Mouse (Mus musculus) neural tube, embryonic 14.5 days (tissue): ENCODE measurements around the gene Hibadh. TPM values are rescaled to one million over a fixed set of nuclear protein-coding genes. Genes with fewer than 3 reads are reported as not detected.

Source experiments
- ATAC-seq: fragments of 200-750 bp; cut with Nextera tagmentation; 2 replicates; pipeline ENCODE4 v1.8.0; 2017; ENCODE audit warnings: low read depth, mild to moderate bottlenecking, moderate TSS enrichment, moderate library complexity
- H3K27ac ChIP-seq: fragments of 300-500 bp; sonication (generic); 2 replicates; pipeline ENCODE4 v1.5.1; 2014; ENCODE audit warnings: low read depth, mild to moderate bottlenecking, control low read depth, low read length, moderate library complexity, mixed read lengths
- H3K27me3 ChIP-seq: fragments of 300-500 bp; sonication (generic); 2 replicates; pipeline ENCODE4 v1.6.1; 2014; ENCODE audit warnings: low read length; ENCODE audit not compliant: control insufficient read depth, insufficient read depth
- H3K36me3 ChIP-seq: fragments of 300-500 bp; sonication (generic); 2 replicates; pipeline ENCODE4 v1.6.1; 2014; ENCODE audit warnings: low read length, mixed read lengths; ENCODE audit not compliant: control insufficient read depth, insufficient read depth
- H3K4me1 ChIP-seq: fragments of 300-500 bp; sonication (generic); 2 replicates; pipeline ENCODE4 v1.6.1; 2014; ENCODE audit warnings: low read length; ENCODE audit not compliant: control insufficient read depth, insufficient read depth
- H3K4me2 ChIP-seq: fragments of 300-500 bp; sonication (generic); 2 replicates; pipeline ENCODE4 v1.6.1; 2014; ENCODE audit warnings: mild to moderate bottlenecking, low read depth, low read length, control low read depth
- H3K4me3 ChIP-seq: fragments of 300-500 bp; sonication (generic); 2 replicates; pipeline ENCODE4 v1.5.1; 2014; ENCODE audit warnings: low read depth, low read length, control low read depth, mixed read lengths
- H3K9ac ChIP-seq: fragments of 300-500 bp; sonication (generic); replicated peaks from 2 replicates; pipeline ENCODE4 v1.6.1; 2014; ENCODE audit warnings: low read depth, mild to moderate bottlenecking, control low read depth, low read length, mixed read lengths
- H3K9me3 ChIP-seq: fragments of 300-500 bp; sonication (generic); 2 replicates; pipeline ENCODE4 v1.6.1; 2016; ENCODE audit warnings: low read length; ENCODE audit not compliant: control insufficient read depth
- WGBS: fragments of 180-500 bp; shearing (Covaris S2); extraction: QIAGEN DNeasy Blood & Tissue Kit; methylation state at CpG from one replicate; pipeline ENCODE4 v1.1.7; 2014; 5-methylcytosine and 5-hydroxymethylcytosine counted together
- polyA plus RNA-seq: library from polyadenylated mRNA; unstranded; fragments of >200 nt; fragmentation: Nextera tagmentation; extraction: Ambion mirVana; gene quantifications from 2 replicates; pipeline ENCODE4 v1.2.1, GENCODE M21; 2014

Hibadh gene
- polyA plus RNA-seq, 1 experiment from 2014 or later, result 44.6 TPM

DNA sequence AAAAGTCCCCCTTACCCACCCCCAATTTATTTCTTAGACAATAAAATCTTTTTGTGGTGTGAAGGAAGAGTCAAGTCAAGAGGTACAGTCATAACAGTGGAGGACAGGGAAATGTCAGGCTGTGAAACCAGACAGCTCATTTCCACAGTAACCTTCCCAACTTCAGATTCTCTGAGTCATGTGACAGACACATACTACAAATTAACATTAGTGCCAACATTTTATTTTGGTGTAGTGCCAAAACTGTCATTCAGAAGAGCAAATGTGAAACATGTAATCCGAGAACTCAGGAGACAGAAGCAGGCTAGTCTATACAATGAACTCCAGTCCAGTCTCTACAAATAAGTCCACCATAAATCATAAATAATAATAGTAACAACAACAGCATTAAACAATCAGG is 45.4 kb downstream of the Hibadh start:
- Histone ChIP-seq H3K36me3 (no peaks in the 10 kb centered on the region), H3K27ac (no peak overlapping the region), H3K4me3 (no peak overlapping the region), H3K4me2 (no peak overlapping the region), H3K27me3 (no peaks in the 10 kb centered on the region), H3K4me1 (no peaks in the 10 kb centered on the region), H3K9ac (no peak overlapping the region), H3K9me3 (no peaks in the 10 kb centered on the region)
- no peak for ATAC-seq
- WGBS, result 87% methylated on average over 1 of the region's 1 CpGs

DNA sequence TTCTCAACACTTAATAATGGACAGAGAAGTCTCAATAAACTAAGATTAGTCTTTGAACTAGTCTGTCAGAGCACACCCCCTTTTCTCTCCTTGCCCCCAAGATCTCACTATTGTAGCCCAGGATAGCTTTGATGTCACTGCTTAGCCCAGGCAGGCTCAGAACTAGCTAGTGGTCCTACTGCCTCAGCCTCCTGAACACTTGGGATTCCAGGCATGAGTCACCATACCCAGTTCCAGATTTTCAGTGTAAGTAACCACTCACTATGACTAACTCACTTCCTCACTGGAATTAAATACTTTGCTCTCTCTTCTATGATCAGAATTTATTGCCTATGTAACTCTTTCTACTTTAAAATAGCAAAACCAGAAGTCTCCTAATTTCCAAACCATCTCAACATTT is 53.6 kb downstream of the Hibadh start:
- no peak overlapping the region for H3K4me2 ChIP-seq
- 0 out of 2 replicates have a peak, but pooled peaks cover 4% of the 10 kb centered on the region for H3K4me1 ChIP-seq
- ATAC-seq, result no peak
- H3K9ac ChIP-seq, result no peak overlapping the region
- H3K27ac ChIP-seq, result no peak overlapping the region
- H3K4me3 ChIP-seq, result no peak overlapping the region
- no peaks in the 10 kb centered on the region for H3K9me3 ChIP-seq
- H3K27me3 ChIP-seq, result no peaks in the 10 kb centered on the region
- H3K36me3 ChIP-seq, result no peaks in the 10 kb centered on the region

DNA sequence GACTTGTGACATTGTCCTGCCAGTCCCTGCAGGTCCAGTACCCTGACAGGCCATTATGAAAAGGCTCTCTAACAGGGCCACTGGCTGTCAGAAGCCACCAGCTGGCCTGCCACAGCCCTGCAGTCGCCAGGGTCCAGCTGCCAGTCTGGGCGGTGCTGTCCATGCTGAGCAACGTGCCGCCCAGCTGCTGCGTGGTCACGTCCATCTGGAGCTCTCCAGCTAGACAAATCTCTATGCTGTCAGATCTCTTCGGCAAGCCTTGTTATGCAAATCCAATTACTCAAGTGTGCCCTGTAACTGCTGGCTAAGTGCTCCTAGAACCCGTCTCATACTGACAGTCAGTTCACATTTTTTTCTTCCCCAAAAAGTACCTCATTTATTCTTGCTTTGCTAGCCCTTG is 55.8 kb downstream of the Hibadh start:
- H3K36me3 ChIP-seq, result no peaks in the 10 kb centered on the region
- H3K27ac ChIP-seq, result no peak overlapping the region
- H3K4me3 ChIP-seq, result no peak overlapping the region
- no peak overlapping the region for H3K9ac ChIP-seq
- 0 out of 2 replicates have a peak, but pooled peaks cover 4% of the 10 kb centered on the region for H3K4me1 ChIP-seq
- WGBS, result 3% methylated on average over 8 of the region's 8 CpGs
- H3K4me2 ChIP-seq, result no peak overlapping the region
- no peaks in the 10 kb centered on the region for H3K9me3 ChIP-seq
- no peaks in the 10 kb centered on the region for H3K27me3 ChIP-seq
- peak; percentile 79; the same call in 1 of the 2 replicates for ATAC-seq

DNA sequence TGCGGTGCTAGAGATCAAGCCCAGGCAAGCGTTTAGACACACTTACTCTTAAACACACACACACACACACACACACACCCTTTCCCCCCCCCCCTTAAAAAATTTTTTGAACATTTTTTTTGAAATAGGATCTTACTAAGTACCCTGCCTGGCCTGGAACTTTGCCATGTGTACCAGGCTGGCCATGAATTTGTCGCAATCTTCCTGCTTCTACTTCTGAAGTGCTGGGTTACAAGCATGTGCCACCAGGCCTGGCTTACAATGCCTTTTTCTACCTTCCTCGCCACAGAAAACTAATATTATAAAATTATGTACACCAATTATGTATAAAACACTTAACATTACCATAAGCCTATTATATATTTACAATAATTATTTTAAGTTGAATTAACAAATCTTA is 59.1 kb downstream of the Hibadh start:
- 97% methylated on average over 4 of the region's 4 CpGs for WGBS
- Histone ChIP-seq H3K27me3 (no peaks in the 10 kb centered on the region), H3K9ac (no peak overlapping the region), H3K4me2 (no peak overlapping the region), H3K4me3 (no peak overlapping the region), H3K4me1 (0 out of 2 replicates have a peak, but pooled peaks cover 4% of the 10 kb centered on the region), H3K9me3 (no peaks in the 10 kb centered on the region), H3K36me3 (no peaks in the 10 kb centered on the region), H3K27ac (no peak overlapping the region)
- ATAC-seq, result no peak

DNA sequence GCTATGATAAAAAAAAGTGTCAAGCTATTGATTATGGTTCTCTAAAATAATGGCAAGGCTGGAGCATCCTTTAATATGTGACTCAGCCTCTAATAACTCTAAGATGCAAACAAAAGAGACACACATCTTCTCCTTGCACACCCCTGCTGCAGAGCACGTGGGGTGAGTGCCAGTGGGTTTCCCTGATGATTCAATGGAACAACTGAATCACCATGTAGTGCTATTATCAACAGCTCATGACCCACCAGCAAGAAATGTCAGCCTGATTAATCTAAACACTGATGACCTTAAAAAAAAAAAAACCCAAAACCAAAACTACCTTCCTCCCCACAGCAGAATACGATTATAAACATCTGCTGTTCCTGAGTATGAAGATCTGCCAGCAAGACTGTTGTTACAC is 61.9 kb downstream of the Hibadh start:
- Histone ChIP-seq H3K9me3 (no peaks in the 10 kb centered on the region), H3K4me1 (no peaks in the 10 kb centered on the region), H3K4me3 (no peak overlapping the region), H3K9ac (no peak overlapping the region), H3K4me2 (no peak overlapping the region), H3K27ac (no peak overlapping the region), H3K36me3 (no peaks in the 10 kb centered on the region), H3K27me3 (no peaks in the 10 kb centered on the region; the same call in 1 of the 2 replicates)
- 60% methylated on average over 2 of the region's 2 CpGs for WGBS
- ATAC-seq, result no peak

DNA sequence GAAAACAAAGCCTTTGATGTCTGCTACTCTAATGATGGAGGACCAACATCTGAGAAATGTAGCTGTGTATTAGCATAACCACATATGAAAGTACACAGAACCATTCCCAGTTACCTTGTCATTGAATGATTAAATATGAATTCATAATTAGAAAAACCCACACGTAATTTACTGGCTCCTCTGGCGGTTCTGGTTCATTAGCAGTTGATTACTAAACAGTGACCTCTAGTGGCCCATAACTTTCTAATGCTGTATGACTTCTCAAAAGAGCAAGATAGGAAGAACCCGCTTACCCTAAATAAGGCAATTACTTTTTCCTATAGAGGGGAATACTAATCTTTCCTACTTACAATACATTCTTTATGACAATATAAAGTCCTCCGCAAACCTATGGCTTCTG is 62.9 kb downstream of the Hibadh start:
- H3K4me2 ChIP-seq, result no peak overlapping the region
- H3K9me3 ChIP-seq, result no peaks in the 10 kb centered on the region
- no peak overlapping the region for H3K9ac ChIP-seq
- no peaks in the 10 kb centered on the region for H3K4me1 ChIP-seq
- no peak overlapping the region for H3K27ac ChIP-seq
- no peaks in the 10 kb centered on the region; the same call in 1 of the 2 replicates for H3K27me3 ChIP-seq
- WGBS, result 21% methylated on average over 4 of the region's 4 CpGs
- no peak for ATAC-seq
- H3K4me3 ChIP-seq, result no peak overlapping the region
- no peaks in the 10 kb centered on the region for H3K36me3 ChIP-seq

DNA sequence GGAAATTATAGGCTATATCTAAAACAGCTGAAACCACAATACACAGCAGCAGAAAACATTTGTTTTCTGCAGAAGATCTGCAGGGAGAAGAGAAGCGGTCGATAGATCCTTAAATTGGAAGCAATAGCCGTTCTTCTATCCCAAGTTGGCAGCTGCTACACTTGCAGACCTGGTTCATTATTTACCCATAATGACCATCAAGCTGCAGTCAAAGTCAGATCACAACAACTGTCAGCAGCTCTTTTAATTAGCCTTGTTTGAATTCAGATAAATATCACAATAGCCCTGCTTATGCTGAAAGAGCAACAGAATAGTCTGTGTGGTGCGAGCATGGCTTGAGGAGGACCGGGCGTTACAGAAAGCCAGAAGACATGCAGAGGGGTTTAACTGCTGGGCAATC is 71.5 kb downstream of the Hibadh start:
- Histone ChIP-seq H3K9me3 (no peaks in the 10 kb centered on the region), H3K4me1 (peaks cover 5% of the 10 kb centered on the region; the same call in 1 of the 2 replicates), H3K9ac (no peak overlapping the region), H3K4me2 (no peak overlapping the region), H3K27me3 (peaks cover 10% of the 10 kb centered on the region; the same call in 1 of the 2 replicates), H3K36me3 (no peaks in the 10 kb centered on the region), H3K4me3 (no peak overlapping the region), H3K27ac (no peak overlapping the region)
- 58% methylated on average over 6 of the region's 6 CpGs for whole genome bisulfite sequencing
- no peak for ATAC-seq

DNA sequence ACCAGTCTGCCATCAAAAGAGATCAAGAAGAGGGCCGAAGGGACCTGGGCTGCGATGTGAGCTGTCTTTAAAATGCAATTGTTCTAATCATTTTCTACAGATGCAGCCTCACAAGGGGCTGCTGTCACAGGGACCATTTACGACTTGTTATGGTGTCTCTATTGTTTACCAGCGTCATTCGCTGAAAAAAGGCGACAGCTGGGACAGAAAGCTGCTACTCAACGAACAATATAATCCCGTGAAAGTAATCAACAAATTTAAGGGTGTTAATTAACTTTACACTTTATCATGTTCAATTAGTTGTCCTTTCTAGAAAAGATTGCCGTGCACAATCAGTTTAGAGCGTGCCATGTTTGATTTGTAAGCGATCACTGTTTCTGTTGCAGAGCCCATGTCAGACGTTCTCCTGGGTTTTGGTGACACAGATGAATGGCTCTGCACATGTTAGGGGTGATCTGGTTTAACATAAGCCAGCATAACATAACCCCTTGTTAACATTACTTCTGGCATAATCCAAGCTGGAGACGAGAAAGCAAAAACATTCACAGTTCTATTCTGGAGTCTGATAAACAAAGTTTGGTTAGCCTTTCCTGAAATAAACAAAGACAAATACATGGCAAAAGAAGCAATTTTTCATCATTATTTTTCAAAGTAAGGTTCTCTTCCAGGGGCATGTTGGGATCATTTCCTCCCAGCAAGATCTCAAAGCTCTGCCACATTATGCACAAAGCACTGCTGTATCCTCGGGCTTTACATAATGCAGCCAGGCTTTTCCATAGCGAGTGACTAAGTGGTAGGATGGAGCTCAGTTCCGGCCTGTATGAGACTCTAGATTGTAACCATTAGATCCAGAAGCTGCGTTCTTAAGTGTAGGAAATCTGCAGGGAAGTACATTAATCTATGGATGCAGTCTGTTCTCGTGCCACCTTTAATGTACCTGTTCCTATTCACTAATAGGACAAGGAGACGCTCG is 72.6 kb downstream of the Hibadh start:
- no peaks in the 10 kb centered on the region for H3K9me3 ChIP-seq
- 19% methylated on average over 20 of the region's 20 CpGs for WGBS
- no peaks in the 10 kb centered on the region for H3K36me3 ChIP-seq
- H3K4me2 ChIP-seq, result no peak overlapping the region
- no peak; the same call in 1 of the 2 replicates for ATAC-seq
- no peak overlapping the region for H3K9ac ChIP-seq
- H3K27me3 ChIP-seq, result peaks cover 10% of the 10 kb centered on the region; the same call in 1 of the 2 replicates
- peaks cover 5% of the 10 kb centered on the region; the same call in 1 of the 2 replicates for H3K4me1 ChIP-seq
- no peak overlapping the region for H3K27ac ChIP-seq
- no peak overlapping the region for H3K4me3 ChIP-seq

DNA sequence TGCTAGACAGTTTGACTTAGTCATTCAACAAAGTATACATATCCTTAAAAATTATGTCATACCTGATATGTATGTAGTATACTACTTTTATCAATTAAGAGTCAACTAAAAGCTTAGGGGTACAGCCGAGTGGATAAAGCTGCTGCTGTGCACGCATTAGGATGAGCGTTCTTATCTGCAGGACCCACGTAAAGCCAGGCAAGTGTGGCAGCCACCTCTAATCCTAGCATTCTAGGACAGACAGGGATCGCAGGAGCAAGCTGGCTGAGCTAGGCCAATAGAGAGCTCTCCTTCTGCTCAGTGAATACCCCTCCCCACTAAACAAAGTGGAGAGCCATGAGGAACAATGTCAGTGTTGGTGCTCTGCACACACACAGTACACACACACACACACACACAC is 75.0 kb downstream of the Hibadh start:
- peaks cover 6% of the 10 kb centered on the region; the same call in 1 of the 2 replicates for H3K27me3 ChIP-seq
- no peak overlapping the region for H3K9ac ChIP-seq
- H3K4me1 ChIP-seq, result peaks cover 5% of the 10 kb centered on the region; the same call in 1 of the 2 replicates
- H3K9me3 ChIP-seq, result no peaks in the 10 kb centered on the region
- H3K27ac ChIP-seq, result no peak overlapping the region
- WGBS, result 76% methylated on average over 5 of the region's 5 CpGs
- no peak for ATAC-seq
- no peaks in the 10 kb centered on the region for H3K36me3 ChIP-seq
- H3K4me3 ChIP-seq, result no peak overlapping the region
- no peak overlapping the region for H3K4me2 ChIP-seq
